Mouse (Mus musculus): Measurements from ENCODE around the gene Tkt.

Tkt gene

DNA sequence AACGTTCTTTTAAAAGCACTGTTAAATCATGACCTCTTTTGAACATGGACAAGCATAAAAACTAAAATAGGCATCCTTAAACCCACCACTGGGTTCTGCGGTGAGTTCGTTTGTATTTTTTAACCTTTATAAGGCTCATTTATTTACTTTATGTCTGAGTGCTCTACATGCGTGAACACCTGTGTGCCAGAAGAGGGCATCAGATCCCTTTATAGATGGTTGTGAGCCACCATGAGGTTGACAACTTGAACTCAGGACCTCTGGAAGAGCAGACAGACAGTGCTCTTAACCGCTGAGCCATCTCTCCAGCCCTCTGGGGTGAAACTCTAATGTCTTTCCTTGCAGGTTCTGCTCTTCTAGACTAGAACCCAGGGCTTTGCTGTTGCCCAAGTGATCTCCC, 37.2 kb downstream of the Tkt start:
- no peak for DNase-seq (ENCODE audit: low spot score in 2 of 2)

DNA sequence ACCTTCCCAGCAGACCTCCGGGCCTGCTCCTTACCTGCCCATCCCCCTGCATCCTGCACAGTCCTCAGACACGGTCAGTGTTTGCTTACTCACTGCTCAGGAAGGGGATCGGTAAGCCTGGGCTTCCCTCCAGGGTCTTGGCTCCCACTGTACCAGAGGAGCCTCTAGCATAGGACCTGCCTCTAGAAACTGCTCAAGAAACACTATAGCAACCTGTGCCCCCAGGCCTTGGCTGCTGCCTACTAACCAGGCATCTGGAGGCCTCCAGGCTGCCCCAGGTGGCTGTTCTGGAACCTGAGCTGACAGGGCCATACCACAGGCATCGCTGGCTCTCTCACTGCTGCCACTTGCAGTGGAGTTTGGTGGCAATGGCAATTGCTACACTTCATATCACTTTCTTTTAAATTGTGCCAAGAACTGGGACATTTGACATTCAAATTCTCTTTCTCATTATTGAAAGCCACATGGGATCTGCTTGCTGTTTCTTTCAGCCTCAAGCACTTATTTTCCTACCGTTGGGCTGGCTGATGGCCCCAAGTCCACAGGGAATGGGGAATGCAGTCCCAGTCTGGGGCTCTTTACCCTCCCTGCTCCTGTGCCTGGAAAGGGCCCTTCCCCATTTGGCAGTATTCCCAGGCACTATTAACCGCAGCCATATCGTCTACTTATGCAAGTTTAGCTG, 38.8 kb downstream of the Tkt start:
- no peak for DNase-seq (ENCODE audit: low spot score in 2 of 2)

DNA sequence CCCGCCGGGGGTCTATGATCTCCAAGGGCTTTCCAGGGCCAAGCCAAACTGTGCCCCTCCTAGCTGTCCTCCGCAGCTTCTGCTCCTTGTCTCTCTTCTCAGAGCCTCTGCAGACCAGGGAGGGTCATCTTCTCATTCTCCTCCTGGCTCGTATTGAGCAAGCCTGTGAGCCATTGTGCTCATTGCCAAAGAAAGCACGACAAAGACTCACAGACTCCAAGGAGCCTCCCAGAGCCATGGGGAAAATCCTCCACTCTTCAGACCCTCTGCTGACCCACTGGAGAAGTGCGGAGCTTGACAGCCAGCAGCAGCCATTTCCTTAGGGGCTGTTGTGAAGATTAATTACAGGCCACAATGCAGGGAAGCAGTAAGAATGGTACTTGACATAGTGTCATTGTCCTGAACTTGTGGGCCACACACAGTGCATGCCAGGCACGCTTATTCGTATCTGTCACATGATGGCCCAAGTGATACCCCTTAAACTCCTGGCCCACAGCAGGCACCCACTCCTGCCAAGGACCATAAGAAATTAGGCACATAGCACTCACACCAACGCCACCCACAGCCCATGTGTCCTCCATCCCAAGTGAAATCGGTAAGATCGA, 42.0 kb downstream of the Tkt start:
- DNase-seq (ENCODE audit: low spot score in 2 of 2): no peak

DNA sequence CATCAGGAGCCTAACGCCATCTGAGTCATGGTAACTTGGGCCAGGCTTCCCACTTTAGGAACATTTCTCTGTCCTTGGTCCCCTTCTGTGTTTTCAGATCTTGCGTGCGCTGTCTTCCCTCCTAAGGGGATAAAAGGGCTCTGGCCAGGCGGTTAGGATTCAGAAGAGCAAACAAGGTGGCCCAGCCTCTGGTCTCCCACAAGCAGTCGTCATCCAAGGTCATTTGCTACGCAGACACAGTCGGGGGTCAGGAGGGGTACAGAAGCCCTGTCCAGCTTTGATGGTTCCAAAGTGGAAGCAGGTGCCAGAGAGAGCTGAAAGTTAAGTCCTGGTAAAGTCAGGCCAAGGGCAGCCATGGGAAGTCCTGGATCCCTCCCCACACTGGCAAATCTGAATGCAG, 42.8 kb downstream of the Tkt start:
- no peak for DNase-seq (ENCODE audit: low spot score in 2 of 2)

DNA sequence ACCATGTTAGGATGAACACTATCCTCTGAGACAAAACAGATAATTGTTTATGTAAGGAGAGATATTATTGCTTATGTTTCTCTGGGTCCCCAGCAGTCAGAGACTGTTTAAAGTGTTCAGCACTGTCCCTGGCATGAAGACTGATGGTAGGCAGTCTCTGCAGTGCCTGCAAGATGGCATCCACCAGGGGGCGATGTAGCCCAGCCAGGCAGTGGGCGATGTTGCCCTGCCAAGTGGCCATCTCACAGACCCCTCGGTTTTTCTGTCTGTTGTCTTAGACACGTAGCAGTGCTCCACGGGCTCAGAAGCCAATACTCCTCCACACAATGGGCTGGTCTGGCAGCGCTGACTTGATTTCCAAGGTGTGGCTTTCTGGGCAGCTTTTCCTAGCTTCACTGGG, 43.3 kb downstream of the Tkt start:
- peak; percentile 55 to 64 for DNase-seq (ENCODE audit: low spot score in 2 of 2)

DNA sequence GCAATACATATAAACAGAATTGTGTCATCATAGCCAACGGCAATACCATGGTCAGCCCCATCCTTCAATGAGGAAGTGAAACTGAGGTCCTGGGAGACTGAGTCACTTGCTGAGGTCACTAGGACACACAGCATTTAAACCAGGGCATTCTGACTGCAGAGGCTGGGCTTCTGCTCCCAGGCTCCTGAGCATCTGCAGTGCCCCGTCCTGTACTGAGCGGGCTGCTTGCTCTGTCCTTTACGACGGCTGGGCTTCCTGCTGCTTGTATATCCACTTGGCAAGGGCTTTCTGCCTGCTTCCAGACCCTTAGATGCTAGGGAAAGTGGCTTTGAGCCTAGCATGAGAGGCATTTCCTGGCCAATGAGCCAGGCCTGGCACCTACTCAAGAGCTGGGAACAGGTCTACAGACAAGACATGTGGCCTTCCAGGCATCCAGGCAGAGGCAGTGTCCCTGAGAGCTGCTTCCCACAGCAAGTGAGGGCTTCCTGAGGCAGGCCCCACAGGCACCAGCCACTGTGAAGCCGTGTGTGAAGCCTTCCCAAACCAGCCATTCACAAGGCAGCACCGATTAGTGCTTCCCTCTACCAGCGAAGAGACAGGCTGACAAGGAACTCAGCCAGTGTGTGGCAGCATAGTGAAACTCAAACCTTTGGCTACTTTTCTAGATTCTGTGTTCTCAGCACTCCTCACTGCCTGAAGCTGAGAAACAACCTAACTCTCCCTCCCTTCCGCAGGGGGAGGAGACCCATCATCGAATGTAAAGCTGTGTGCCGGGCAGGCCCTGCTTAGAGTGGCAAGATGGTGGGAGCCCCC, 45.3 kb downstream of the Tkt start:
- no peak for DNase-seq (ENCODE audit: low spot score in 2 of 2)

DNA sequence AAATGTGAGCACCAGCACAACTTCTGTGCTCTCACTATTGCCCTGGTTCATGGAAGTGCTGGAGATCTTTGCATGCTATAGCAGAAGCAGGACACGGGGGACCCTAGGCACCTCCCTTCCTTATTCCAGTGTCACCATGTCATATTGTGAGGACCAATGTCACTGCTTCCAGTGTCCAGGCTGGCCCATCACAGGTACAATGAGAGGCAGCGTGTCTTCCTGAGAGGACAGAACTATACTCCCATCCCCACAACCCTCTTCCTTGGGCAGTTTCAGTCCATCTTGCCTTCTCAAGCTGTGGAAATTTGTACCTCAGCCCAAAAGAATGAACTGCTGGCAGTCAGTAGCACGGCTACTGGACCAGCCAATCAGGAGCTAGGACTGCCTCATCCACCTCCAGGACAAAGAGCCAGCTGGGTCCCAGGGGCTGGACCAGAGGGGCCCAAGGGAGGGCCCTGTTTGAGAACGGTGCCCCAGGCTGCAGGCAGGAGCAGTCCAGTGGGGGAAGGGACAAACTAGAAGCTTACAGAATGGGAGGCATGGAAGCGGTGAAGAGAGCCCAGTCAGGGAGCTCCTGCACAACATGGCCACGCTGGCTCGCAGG, 46.0 kb downstream of the Tkt start:
- no peak for DNase-seq (ENCODE audit: low spot score in 2 of 2)

DNA sequence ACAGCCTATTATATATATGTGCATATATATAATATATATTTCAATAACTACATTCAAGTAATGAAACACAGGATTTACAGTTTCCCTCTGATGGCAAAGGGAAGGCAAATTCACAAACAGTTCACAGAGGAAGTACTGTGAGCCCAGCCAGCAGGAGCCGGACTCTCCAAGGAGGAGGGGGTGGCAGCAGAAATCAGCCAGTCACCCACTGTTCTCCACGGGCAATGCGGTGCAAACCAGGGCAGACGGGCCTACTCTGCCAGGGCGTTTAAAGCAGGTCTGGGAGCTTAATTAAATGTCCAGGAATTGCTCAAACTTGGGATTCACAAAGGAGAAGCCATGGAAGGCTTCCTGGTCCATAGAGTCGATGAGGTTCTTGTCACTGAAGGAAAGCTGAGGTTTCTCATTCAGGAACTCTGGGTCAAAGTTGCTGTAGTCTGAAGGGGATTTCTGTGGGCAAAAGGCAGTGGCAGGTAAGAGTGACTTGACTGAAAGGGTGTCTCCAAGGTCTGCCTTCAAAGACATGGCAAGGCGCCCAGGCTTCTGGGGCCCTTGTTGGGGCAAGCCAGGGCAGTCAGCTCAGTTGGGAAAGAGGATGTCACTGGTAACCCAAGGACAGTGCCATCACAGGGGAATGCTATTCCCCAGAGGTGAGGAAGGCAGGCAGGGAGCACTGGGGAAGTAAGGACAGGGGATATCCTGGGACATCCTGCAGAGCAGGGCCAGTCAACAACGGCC, 47.6 kb downstream of the Tkt start:
- no peak for DNase-seq (ENCODE audit: low spot score in 2 of 2)

DNA sequence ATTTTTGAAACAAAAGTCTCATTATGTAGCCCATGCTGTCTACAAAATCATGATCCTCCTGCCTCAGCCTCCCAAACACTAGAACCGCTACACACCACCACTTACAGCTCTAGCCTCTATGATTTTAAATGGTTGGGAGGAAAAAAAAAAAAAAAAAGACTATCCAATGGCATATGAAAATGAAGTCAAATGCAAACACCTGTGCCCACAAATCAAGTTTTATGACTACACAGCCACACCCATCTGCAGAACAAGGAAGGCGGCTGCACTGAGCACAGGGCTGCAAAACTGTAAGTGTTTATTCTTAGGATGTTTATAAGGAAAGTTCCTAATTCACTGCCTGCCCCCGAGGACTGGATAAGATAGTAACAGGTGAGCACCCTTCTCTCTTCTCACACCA, 48.2 kb downstream of the Tkt start:
- DNase-seq (ENCODE audit: low spot score in 2 of 2): no peak

DNA sequence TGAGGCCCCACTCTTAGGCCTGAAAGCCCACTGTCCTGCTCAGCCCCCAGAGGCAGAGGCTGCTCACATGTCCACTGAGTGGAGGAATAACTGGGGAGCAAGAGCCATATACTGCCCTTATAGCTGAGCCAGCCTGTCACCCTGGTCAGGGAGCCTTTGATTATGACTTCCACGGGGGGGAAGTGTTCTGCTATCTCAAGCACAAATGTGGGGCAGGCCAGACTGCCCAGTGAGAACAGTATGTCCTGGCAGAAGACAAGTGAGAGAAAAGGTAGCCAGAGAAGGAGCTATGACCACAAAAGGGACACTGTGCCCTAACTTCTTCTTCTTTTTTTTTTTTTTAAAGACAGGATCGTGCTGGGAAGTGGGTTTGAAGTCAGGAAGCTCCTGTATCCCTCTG, 49.0 kb downstream of the Tkt start:
- no peak for DNase-seq (ENCODE audit: low spot score in 2 of 2)

DNA sequence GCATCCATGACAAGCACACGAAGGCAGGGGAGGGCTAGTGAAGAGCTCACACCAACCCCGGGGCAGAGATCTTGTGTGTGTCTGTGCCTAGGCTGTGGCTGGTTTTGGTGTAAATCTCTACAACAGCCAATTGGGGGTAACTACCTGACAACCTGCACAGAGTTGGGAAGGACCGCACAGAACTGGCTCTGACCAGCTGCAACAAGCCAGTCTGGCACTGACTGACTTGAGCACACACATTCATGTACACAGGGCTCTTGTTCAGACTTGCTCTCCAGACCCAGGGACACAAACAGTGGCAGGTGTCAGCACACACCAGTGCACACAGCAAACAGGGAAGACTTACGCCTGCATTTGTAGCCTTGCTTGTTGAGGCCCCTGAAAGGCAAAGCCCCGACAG, 58.7 kb downstream of the Tkt start:
- DNase-seq (ENCODE audit: low spot score in 2 of 2): no peak

DNA sequence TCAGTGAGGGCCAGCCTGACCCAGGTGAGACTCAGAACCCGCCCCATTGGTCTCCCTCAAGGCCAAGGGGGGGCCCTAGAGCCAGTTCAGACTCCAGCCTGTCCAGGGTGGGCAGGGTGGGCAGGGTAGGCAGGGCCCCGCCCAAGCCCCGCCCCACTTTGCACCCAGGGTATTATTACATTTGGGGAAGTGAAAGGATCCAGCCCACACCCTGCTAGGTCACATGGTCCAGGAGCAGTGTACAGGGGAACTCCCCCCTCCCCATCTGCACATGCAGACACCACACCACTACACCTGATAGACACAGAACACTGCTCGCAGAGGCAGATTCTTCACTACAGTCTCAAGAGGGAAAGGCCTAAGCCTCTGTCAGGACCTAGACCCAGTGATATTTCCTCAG, 59.5 kb downstream of the Tkt start:
- no peak for DNase-seq (ENCODE audit: low spot score in 2 of 2)

DNA sequence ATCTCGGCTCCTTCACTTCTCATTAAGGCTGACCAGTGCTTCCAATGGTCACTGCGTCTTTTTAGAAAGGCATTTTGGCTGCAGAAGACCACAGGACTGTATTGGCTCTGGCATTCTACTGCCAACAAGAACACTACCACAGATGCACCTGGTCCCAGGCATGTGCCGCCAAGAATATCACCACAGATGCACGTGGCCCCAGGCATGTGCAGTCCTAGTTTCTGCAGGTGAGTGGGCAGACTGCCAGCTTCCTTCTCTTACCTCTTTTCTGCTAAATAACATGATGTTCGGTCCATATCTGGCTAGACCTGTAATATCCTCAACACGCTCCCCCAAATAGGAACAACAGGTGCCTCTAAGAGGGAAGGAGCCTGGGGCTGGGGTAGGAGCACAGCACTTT, 60.0 kb downstream of the Tkt start:
- DNase-seq (ENCODE audit: low spot score in 2 of 2): no peak

DNA sequence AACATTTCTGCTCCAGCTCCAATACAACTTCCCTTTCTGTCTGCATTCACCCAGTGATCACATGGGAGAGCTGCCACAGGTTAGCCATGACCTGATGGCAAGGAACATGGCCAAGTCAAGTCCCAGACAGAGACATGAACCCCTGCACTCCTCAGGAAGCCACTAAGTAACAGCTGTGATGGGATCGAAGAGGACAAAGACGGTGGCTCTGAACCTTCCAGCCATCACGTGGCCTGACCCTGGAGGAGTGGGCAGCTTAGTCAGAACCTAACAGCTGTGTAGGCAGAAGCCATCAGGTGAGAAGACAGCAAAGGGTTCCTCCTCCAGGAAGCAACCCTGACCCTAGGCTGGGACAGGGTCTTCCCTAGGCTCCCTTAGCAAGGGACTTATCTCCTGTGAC, 61.3 kb downstream of the Tkt start:
- DNase-seq (ENCODE audit: low spot score in 2 of 2): no peak

DNA sequence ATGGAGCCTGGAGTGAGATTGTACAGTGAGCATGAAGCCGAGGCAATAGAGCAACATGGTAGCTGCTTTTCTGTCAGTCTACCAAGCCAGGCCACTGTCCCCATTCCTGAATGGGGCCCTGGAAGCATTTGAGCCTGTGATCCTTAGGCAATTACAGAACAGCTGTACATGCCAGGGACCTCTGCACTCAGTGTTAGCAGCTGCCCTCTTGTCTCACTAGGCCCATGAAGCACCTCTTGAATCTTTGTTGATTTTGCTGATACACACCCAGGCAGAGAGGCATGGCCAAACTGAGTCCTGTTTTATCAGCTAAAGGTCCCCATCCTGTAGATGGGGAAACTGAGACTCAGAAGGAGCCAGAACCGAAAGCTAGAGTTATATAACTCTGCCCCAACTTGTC, 62.1 kb downstream of the Tkt start:
- DNase-seq (ENCODE audit: low spot score in 2 of 2): no peak

DNA sequence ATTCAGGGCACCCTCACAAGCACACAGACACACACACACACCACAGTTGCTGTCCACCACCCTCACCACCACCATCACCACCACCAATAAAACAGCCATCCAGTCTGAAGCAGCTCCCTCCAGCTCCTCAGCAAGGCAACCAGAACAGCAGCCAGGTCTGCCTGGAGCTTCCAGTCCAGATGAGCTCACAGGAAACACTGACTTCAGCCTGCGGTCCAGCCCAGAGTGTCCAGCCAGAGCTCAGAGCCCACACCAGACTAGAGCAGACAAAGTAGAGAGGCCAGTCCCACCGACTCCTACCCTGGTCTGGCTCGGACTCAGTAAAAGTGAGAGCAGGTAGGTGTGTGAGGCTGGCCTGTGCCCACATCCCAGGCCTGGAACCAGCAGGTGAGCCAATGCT, 62.8 kb downstream of the Tkt start:
- DNase-seq (ENCODE audit: low spot score in 2 of 2): no peak

DNA sequence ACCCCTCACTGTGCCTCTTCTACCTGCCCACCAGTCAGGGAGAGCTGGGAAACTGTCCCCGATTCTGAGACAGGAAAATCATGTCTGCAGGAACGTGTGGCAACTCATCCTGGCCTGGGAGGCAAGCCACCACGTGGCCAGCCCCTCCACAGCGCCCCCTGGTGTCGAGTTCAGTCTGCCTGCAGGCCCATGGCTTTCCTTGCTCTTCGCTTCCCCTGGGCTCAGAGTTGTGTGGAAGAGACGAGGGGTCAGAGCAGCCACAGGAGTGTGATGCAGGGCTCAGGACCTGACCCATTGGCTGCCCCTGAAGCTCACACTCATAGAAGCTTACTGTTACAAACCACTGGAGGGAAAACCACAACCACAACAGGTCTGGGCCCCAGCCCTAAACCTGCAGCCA, 64.4 kb downstream of the Tkt start:
- peak; percentile 48 to 49 for DNase-seq (ENCODE audit: low spot score in 2 of 2)

DNA sequence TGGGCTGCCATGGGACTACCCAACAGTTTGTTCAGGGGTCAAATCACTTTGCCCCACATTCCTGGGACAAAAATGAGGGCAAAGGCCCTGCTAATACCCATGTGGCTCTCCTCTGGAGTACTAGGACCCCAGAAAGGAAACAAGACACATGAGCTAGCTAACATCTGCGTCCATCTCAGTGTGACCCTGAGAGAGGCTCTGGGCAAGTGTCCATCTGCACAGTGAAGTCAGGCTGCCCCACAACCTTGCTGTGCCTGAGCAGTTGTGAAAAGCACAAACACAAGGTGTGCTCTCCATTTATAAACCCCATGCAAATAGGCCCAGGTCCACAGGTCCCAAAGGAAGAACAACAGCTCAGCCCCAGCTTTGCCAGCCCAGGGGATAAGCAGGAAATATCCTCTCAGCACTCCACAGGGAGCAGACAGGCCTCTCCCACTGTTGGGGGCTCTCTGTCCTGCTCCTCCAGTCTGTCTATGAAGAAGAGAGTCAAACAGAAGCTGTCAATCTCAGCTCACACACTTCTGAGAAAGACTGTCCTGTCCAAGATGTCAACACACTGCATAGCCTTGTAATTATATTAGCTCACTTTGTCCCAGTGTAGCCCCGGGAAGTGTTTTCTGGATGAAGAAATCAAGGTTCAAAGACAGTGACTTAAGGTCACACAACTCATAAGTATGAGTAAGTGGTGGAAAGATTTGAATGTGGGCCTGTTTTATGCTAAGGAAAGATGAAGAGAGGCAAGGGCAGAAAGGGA, 65.0 kb downstream of the Tkt start:
- DNase-seq (ENCODE audit: low spot score in 2 of 2): no peak

DNA sequence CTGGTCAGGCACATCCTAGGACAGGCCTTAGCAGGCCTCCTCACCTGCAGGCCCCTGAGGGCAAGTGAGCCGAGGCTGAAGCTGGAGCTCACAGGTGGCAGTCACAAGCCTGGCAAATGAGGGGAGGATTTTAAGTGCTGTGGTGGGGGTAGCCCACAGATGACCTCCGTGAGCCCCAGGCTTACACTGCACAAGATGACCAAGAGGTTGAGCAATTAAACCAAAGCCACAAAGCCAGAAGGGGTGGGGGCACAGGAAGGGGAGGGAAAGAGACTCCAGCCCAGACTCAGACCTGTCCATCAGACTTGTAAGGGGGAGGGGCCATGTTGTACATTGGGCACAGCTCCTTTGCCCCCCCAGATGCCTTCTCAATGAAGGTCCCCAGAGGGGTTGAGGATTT, 68.6 kb downstream of the Tkt start:
- DNase-seq (ENCODE audit: low spot score in 2 of 2): no peak

DNA sequence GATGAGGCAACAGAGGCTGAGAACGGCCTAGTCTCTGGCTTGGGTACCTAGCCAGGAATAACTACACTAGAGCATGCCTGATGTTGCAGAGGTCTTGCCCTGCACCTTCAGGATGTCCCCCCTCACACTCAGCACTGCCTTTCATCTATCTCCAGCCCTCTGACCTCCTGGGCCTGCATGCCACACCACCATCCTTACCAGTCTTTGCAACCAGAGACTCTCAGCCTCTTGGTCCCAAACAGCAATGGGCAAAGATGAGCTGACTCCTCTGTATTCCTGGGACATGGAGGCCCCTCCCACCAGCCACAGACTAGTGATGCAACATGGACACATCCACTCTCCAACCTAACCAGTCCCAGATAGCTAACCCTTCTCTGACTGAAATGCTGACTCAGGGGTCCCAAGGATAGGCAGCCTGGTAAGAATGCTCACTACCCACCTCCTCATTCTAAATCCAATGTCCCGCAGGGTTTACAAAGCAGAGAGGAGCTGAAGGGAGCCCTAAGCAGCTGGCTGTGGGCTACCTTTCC, 70.7 kb downstream of the Tkt start:
- no peak for DNase-seq (ENCODE audit: low spot score in 2 of 2)

DNA sequence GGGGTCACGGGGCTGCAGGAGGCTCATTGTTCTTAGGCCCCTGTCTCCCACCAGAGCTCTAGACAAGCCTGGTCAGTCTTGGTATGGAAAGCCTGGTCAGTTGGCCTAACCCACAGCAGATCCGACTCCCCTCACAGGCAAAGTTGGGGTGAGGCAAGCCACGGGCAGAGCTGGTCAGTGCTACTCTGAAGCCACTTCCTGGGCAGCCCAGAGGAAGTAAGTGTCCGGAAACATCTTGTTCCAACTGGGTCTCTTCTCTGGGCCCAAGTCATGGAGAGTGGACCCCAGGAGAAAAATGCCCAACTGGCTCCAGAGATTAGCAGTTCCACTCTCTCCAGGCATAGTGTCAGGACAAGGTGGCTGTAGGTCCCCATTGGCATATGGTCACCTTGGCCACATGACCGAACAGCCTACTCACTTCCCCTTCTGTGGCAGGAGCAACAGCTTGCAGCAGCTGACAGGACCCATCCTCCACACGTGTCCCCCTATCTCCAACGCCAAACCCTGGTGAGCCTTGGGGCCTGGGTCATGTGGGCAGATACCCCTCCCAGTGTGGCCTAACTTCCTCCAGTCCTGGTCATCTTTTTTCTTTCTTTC, 71.9 kb downstream of the Tkt start:
- DNase-seq (ENCODE audit: low spot score in 2 of 2): no peak
